Mouse (Mus musculus) lung, adult 2 months (tissue): ENCODE measurements around the gene Znfx1.

Experiments used
- CTCF ChIP-seq: fragments of 200-500 bp; IDR thresholded peaks from 2 replicates; pipeline ENCODE4 v1.5.1; 2011; ENCODE audit warnings: mild to moderate bottlenecking, low read length, control low read depth; ENCODE audit not compliant: insufficient read depth
- POLR2A ChIP-seq: fragments of 200-500 bp; IDR thresholded peaks from 2 replicates; pipeline ENCODE4 v1.6.1; 2011; ENCODE audit warnings: low read depth, mild to moderate bottlenecking, control low read depth, low read length, borderline replicate concordance; ENCODE audit errors: extremely low read depth

DNA sequence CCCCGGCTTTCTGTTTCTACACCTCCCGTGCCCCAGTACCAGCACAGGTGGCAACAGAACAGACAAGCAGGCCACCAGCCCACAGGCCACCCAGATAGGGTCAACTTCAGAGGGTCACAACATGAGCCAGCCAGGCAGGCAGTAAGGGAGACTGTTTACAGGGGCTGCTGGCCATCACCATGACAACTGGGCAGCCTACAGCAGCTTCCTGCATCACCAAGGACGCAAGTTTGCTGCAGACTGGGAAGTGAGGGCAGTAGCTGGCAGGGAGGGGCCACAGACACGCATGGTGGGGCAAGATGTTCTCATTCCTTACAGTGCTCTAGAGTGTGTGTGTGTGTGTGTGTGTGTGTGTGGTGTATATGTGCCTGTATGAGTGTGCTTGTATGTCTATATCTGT lies 18.8 kb upstream of the Znfx1 start:
- TF ChIP-seq CTCF = no peak
- no peak for TF ChIP-seq POLR2A
